Mouse (Mus musculus) left cerebral cortex, adult 18-20 months (tissue): ENCODE measurements around the gene Akr1c14. TPM values are rescaled to one million over a fixed set of nuclear protein-coding genes. Genes with fewer than 3 reads are reported as not detected.
A peak's percentile ranks its signal among the peaks of the same experiment; 100 is the strongest.
"Not testable (repeated sequence)": the region's sequence is repeated elsewhere in the genome, so short reads cannot be mapped to it uniquely, and the experiment has no call there.

Source experiments
- DNase-seq, 2 experiments: peaks; one replicate each; pipeline ENCODE4 v3.0.0; 2021 to 2022; ENCODE audit warnings: low spot score in 2 of 2, mixed read lengths in 1 of 2
- long read RNA-seq, 2 experiments: library from polyadenylated mRNA; stranded (forward); transcript quantifications; one replicate each; pipeline ENCODE4 v2.0.0; 2021
- total RNA-seq, 2 experiments: library from RNA; stranded (reverse); gene quantifications; 2 replicates each; pipeline ENCODE4 v1.2.3; 2021

Akr1c14 gene
- total RNA-seq: 1 to 10 TPM; 1.0 to 1.5 TPM
- long read RNA-seq, experiment 1: 0 reads
- long read RNA-seq, experiment 2, partial matches to known transcripts: 1 of 3 reads
- long read RNA-seq, experiment 2, other reads (novel, unspliced or antisense): 0 of 3 reads

DNA sequence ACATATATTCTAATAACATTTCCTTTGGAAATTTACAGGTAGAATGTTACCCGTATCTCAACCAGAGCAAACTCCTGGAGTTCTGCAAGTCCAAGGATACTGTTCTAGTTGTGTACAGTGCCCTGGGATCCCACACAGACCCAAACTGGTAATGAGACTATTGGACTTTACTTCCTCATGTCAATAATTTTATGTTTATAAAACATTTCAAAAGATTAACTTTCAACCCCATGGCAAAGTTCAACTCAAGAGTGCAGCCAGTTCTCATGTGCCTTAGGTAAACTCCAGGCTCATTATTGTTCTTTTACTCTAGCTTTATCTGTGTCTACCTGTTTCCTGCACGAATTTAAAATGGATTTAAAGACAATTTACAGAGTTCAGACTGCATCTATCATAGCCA, at the start of gene Akr1c14:
Akr1c14 (plus strand) TSS at position 293 of the 400 bp plus-strand sequence.
- no peak for DNase-seq

- DNase-seq: peak; percentile 73 to 86
Observed at GRCm38 (mm10) chr13:4001687-4002086, 47.1 kb upstream of the Akr1c14 start.

DNA sequence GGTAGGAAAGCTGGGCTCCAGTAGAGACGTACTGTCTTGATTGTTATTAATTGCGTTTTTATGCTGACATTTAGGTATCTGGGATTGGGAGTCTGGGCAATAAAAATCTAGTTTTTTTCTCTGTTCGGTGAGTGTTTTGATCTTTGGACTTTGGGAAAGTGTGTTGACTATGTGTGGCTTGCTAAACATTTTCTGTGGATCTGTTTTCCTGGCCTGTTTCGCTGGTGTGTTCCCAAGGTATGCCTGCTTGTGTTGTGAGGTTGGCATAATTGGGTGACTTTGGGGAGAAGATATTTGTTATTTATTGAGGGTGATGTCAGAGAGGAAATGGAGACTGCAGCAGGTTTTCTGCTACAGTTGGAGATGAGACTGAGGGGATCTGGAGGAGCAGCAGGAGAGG, 38.0 kb upstream of the Akr1c14 start:
- no peak for DNase-seq

DNA sequence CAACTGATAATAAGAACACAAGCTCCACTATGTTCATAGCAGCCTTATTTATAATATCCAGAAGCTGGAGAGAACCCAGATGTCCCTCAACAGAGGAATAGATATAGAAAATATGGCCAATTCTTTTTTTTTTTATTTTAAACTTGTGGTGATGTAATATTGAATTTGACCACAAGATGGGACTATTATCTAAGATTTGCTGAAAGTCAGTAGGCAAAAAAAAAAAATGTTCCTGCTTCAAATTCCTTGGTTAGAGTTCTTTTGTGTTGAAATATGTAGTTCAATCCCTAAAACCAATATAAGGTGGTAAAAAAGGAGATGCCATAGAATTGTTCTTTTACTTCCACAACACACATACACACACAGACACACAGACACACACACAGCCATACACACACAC, 35.0 kb upstream of the Akr1c14 start:
- DNase-seq: no peak

DNA sequence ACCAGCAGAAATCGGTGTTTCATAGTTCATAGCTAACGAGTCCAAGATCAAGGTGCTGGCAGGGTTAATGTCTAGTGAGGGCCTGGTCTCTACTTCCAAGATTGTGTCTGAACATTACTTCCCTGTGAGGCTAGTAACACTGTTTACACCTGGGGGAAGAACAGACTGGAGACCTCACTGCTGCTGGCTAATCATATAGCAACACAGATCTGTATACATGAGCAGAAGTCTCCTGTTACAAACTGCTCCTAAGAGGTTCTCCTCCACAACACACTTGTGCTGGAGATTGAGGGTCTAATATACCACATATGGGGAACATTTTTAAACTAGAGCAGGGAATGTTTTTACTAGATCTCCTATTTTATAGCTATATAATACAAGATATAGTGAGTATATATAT, 18.9 kb upstream of the Akr1c14 start:
- no peak for DNase-seq

GRCm38 (mm10) chr13:4032512-4032911, 16.3 kb upstream of the Akr1c14 start:
- DNase-seq: no peak

DNA sequence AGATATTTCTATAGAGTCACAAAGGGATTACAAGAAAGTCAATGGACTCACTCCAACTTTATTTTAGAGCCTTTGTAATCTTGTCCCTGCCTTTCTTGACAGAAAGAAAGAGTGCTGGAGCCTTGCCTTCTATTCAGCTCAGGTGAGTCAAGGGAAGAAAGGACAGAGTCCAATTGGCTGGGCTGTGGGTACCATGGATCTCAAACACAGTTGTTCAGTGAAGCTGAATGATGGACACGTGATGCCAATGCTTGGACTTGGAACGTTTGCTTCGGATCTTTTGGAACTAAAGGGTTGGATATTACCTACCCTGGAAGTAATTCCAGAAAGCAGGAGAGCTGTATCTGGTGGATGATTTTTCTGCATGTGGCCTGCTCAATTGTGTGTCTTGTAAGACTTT, 13.8 kb upstream of the Akr1c14 start:
- no peak for DNase-seq

- no peak for DNase-seq
Observed at GRCm38 (mm10) chr13:4046113-4046512, 2.7 kb upstream of the Akr1c14 start.

- DNase-seq: no peak
Observed at GRCm38 (mm10) chr13:4046841-4047240, 2.0 kb upstream of the Akr1c14 start.

- DNase-seq: no peak
Observed at GRCm38 (mm10) chr13:4048226-4048625, 585 bp upstream of the Akr1c14 start.

GRCm38 (mm10) chr13:4049655-4050054, 844 bp downstream of the Akr1c14 start:
- DNase-seq: no peak

- no peak for DNase-seq
Observed at GRCm38 (mm10) chr13:4055450-4055849, 6.6 kb downstream of the Akr1c14 start.

GRCm38 (mm10) chr13:4056211-4056610, 7.4 kb downstream of the Akr1c14 start:
- DNase-seq: no peak

DNA sequence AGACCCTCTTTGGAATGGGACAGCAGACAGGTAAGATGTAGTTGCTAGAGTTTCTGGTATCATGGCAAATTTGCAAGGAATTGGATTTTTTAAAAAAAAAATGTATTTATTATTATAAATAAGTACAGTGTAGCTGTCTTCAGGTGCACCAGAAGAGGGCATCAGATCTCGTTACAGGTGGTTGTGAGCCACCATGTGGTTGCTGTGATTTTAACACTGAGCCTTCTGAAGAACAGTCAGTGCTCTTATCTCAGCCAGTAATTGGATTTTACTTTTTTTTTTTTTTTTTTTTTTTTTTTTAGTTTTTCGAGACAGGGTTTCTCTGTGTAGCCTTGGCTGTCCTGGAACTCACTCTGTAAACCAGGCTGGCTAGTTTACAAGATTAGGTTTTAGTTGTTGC, 9.4 kb downstream of the Akr1c14 start:
- DNase-seq: not testable (repeated sequence)

DNA sequence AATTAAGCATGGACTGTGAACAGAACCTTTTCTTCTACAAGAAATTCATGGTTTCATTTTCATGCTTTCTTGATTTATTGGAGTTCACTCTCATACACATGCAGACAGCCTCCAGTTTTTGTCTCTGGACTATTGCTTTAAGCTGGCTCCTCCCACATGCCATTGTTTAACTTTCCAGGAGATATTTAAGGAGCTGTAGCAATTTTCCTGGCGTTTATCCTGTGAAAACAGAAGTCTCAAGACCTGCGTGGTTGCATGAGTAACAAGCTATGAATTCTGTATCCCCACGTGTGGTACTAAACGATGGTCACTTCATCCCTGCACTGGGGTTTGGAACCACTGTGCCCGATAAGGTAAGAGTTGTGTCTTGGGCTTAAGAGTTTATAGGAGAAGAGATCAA, 10.6 kb downstream of the Akr1c14 start:
- DNase-seq: no peak

DNA sequence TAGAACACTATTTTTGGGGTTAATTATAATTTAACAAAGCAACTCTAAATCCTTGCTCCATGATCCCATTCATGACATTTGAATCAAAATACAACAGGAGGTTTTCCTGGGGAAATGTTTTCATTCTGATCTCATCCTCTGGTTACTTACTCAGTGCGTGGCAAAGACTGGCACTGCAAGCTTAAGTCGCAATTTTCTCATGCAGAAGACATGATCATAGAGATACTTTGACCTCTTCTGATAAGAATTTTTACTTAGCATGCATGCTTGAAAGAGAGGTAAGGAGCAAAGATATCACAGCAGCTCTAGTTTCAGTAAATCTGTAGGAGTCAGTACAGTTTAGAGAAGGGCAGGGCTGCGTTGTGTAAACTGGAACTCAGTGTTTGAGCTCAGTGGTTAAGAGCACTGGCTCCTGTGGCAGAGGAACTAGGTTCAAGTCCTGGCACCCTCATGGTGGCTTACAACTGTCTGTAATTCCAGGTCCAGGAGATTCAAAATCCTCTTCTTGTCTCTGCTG, 11.5 kb downstream of the Akr1c14 start:
- no peak for DNase-seq

GRCm38 (mm10) chr13:4076517-4077435, 28.0 kb downstream of the Akr1c14 start:
- DNase-seq: no peak

GRCm38 (mm10) chr13:4079876-4080275, 31.1 kb downstream of the Akr1c14 start:
- DNase-seq: no peak

DNA sequence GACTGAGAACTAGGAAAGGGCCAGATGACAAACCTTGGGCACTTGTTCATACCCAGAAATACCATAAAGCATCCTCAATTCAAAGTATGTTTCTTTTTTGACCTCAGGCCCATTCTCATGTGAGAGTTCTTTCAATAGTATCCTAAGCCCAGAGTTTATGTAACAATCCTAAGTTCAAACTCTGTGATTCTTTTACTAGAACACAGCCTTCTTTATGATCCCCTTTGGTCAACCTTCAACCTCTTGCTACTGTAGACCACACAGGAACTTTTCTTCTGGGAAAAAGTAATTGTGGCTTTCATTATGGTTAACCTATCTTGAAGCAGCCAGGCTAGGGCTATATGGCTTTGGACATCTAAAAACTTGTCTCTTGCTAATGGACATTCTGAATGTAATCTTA, 52.9 kb downstream of the Akr1c14 start:
- DNase-seq: no peak

- DNase-seq: no peak
Observed at GRCm38 (mm10) chr13:4102721-4103120, 53.9 kb downstream of the Akr1c14 start.

- peak; percentile 55 to 72 for DNase-seq
Observed at GRCm38 (mm10) chr13:4110281-4111188, 61.7 kb downstream of the Akr1c14 start.
